Mouse (Mus musculus) forebrain, embryonic 16.5 days (tissue): Measurements from ENCODE around the gene Gse1. TPM values are rescaled to one million over a fixed set of nuclear protein-coding genes. Genes with fewer than 3 reads are reported as not detected.

Source experiments
- ATAC-seq: fragments of 200-750 bp; cut with Nextera tagmentation; 2 replicates; pipeline ENCODE4 v1.8.0; 2017; ENCODE audit warnings: mild to moderate bottlenecking, moderate library complexity
- H3K27ac ChIP-seq: fragments of 300-500 bp; sonication (generic); 2 replicates; pipeline ENCODE4 v1.5.1; 2014; ENCODE audit warnings: low read length, control low read depth
- H3K27me3 ChIP-seq: fragments of 300-500 bp; sonication (generic); replicated peaks from 2 replicates; pipeline ENCODE4 v1.6.1; 2014; ENCODE audit warnings: low read length; ENCODE audit not compliant: control insufficient read depth, insufficient read depth
- H3K36me3 ChIP-seq: fragments of 300-500 bp; sonication (generic); 2 replicates; pipeline ENCODE4 v1.6.1; 2014; ENCODE audit not compliant: control insufficient read depth, insufficient read depth
- H3K4me1 ChIP-seq: fragments of 300-500 bp; sonication (generic); replicated peaks from 2 replicates; pipeline ENCODE4 v1.6.1; 2014; ENCODE audit warnings: low read length; ENCODE audit not compliant: control insufficient read depth, insufficient read depth
- H3K4me2 ChIP-seq: fragments of 300-500 bp; sonication (generic); 2 replicates; pipeline ENCODE4 v1.6.1; 2014; ENCODE audit warnings: mild to moderate bottlenecking, low read length, control low read depth
- H3K4me3 ChIP-seq: fragments of 300-500 bp; sonication (generic); replicated peaks from 2 replicates; pipeline ENCODE4 v1.5.1; 2014; ENCODE audit warnings: mild to moderate bottlenecking, low read length, control low read depth
- H3K9ac ChIP-seq: fragments of 300-500 bp; sonication (generic); replicated peaks from 2 replicates; pipeline ENCODE4 v1.6.1; 2014; ENCODE audit warnings: low read depth, low read length, control low read depth
- H3K9me3 ChIP-seq: fragments of 300-500 bp; sonication (generic); 2 replicates; pipeline ENCODE4 v1.6.1; 2016; ENCODE audit warnings: low read length; ENCODE audit not compliant: control insufficient read depth
- WGBS: fragments of 180-500 bp; shearing (Covaris S2); extraction: QIAGEN DNeasy Blood & Tissue Kit; methylation state at CpG from one replicate; pipeline ENCODE4 v1.1.7; 2014; 5-methylcytosine and 5-hydroxymethylcytosine counted together
- polyA plus RNA-seq: library from polyadenylated mRNA; unstranded; fragments of >200 nt; fragmentation: Nextera tagmentation; extraction: Ambion mirVana; gene quantifications from 2 replicates; pipeline ENCODE4 v1.2.1, GENCODE M21; 2015

Gse1 gene
- polyA plus RNA-seq, 1 experiment from 2014 or later: 34.9 TPM

DNA sequence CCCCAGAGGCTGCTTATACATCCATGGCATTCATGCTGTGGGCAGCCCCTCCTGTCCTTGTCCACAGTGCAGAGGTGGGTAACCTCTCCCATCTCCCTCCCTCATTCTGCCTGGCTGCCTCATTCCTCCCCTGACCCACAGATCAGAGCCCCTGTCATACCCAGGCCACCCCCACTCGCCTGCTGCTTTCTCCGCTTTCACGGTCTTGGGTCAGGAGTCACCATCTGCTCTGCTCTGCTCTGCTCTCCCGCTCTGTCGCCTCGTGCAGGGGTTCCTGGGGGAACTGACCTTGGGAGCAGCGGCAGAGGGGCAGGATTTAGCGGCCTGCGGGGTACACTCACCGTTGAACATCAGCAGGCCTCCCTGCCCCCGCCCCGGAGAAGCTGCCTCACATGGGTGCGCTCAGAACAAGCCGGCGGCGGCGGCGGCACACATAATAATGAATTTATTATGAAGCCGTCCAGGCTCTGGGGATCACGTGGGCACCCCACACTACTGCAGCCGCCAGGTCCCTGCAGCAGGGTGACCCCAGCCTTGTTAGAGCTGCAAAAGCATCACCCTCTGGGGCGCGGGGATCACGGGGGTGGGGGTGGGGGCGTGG, 321.2 kb downstream of the Gse1 start:
- no peaks in the 10 kb centered on the region for H3K9me3 ChIP-seq
- H3K4me3 ChIP-seq: peak overlapping the region; percentile 12
- H3K27ac ChIP-seq: peak overlapping the region; percentile 84
- ATAC-seq: peak; percentile 14
- WGBS: 2% methylated on average over 25 of the region's 25 CpGs
- H3K27me3 ChIP-seq: no peaks in the 10 kb centered on the region
- peaks cover 74% of the 10 kb centered on the region for H3K4me1 ChIP-seq
- H3K9ac ChIP-seq: peak overlapping the region; percentile 40
- H3K36me3 ChIP-seq: no peaks in the 10 kb centered on the region
- peak overlapping the region; percentile 44 for H3K4me2 ChIP-seq

DNA sequence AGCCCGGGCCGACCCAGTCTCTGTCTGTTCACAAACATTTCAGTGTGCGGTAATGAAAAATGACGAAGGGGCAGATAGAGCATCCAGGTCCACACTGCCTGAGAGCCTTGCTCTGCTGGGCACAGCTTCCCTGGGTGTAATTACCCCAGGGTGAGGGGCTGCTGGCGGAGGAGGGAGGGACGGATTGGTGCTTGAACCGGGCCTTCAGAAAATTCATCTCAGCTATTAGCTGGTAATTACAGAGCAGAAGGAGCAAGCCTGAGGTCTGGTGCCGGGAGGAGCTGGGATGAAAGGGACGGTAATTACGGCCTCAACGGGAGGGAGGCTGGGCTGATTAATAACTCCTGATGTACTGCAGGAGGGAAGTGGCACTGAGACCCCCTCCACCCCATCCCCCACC, 321.7 kb downstream of the Gse1 start:
- Histone ChIP-seq H3K9ac (peak overlapping the region; percentile 40), H3K27me3 (no peaks in the 10 kb centered on the region), H3K27ac (peak overlapping the region; percentile 84), H3K9me3 (no peaks in the 10 kb centered on the region), H3K4me1 (peaks cover 77% of the 10 kb centered on the region), H3K4me3 (peak overlapping the region; percentile 12), H3K36me3 (no peaks in the 10 kb centered on the region), H3K4me2 (peak overlapping the region; percentile 44)
- ATAC-seq: peak; percentile 57
- 3% methylated on average over 11 of the region's 11 CpGs for WGBS

DNA sequence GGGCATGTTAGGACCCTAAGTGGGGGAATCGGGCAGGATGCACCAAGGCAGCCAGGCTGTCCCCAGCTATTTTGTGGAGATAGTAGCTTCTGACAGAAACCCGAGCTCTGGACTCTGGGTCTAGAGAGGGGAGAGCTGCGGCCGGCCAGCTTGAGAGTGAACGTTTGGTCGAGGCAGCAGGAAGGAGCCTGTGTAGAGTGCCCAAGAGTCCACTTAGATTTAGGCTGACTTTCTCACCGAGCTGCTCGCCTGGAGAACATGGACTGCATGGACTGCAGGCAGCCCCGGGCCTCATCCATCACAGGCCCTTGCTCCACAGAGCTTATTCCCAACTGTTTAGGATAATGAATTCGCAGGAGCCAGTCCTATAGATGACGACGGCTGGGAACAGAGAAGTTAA, 322.2 kb downstream of the Gse1 start:
- Histone ChIP-seq H3K9me3 (no peaks in the 10 kb centered on the region), H3K9ac (peak overlapping the region; percentile 7; the same call in 1 of the 2 replicates)
- WGBS: 11% methylated on average over 12 of the region's 12 CpGs

DNA sequence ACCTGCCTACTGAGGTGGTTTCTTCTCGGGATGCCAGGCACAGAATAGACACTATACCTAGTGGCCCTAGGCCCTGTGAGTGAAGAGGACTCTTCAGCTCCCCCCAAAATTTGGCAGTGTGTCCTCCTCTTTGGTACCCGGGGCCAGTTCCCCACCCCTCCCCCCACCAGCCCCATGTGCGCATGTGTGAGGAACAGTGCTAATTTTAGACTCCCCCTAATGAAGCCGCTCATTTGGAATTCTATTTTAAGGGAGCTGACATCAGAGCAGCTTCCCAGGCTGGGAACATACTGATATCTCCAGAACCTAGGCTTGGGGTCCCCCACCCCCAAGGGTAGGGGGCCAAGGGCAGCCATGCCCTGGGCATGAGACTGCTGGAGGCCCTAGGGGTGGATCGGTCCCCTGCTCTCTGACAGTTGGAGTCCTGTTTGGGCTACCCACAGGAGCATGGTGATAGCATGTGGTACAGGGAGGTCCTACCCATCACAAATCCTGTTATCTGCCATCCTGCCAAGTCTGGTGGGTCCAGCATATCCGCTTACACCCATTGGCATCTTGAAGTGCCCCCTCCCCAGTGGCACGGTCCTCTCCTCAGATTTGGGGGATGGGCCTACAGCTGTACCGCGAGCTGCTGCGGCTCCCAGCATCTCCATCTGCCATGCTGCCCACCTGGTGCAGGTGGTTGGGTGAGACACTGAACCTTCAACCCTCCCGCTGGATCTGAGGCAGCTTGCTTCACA, 322.9 kb downstream of the Gse1 start:
- no peaks in the 10 kb centered on the region for H3K36me3 ChIP-seq
- peak overlapping the region; percentile 84 for H3K27ac ChIP-seq
- peak; percentile 26 for ATAC-seq
- no peaks in the 10 kb centered on the region for H3K9me3 ChIP-seq
- peaks cover 84% of the 10 kb centered on the region for H3K4me1 ChIP-seq
- WGBS: 37% methylated on average over 11 of the region's 11 CpGs
- H3K4me2 ChIP-seq: peak overlapping the region; percentile 30
- 0 out of 2 replicates have a peak overlapping the region, but pooled peaks have one; percentile 32 for H3K9ac ChIP-seq
- H3K4me3 ChIP-seq: no peak overlapping the region
- no peaks in the 10 kb centered on the region for H3K27me3 ChIP-seq

More for the DNA sequence above, 322.2 kb downstream of the Gse1 start:
- Histone ChIP-seq H3K4me3 (no peak overlapping the region), H3K4me2 (peak overlapping the region; percentile 44), H3K4me1 (peaks cover 77% of the 10 kb centered on the region), H3K27me3 (no peaks in the 10 kb centered on the region), H3K27ac (peak overlapping the region; percentile 84), H3K36me3 (no peaks in the 10 kb centered on the region)
- ATAC-seq: peak; percentile 8; the same call in 1 of the 2 replicates

DNA sequence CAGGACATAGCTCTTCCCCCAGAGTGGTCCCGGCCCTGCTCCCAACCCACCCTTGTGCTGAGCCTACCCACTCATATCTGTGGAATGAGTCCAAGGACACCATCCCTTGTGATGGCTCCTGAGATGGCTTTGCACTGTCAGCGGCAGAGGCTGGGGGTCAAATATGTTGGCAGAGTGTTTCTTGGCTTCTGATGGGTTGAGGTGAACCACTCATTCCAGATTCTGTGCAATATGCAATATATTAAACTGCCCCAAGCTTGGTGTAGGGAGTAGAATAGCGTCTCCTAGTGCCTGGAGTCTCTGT, 323.4 kb downstream of the Gse1 start:
- peak overlapping the region; percentile 84 for H3K27ac ChIP-seq
- 83% methylated on average over 3 of the region's 3 CpGs for WGBS
- H3K4me1 ChIP-seq: peaks cover 87% of the 10 kb centered on the region
- no peak for ATAC-seq
- no peak overlapping the region for H3K4me2 ChIP-seq
- no peaks in the 10 kb centered on the region for H3K9me3 ChIP-seq
- no peak overlapping the region for H3K4me3 ChIP-seq
- no peak overlapping the region for H3K9ac ChIP-seq
- H3K27me3 ChIP-seq: no peaks in the 10 kb centered on the region
- no peaks in the 10 kb centered on the region for H3K36me3 ChIP-seq

DNA sequence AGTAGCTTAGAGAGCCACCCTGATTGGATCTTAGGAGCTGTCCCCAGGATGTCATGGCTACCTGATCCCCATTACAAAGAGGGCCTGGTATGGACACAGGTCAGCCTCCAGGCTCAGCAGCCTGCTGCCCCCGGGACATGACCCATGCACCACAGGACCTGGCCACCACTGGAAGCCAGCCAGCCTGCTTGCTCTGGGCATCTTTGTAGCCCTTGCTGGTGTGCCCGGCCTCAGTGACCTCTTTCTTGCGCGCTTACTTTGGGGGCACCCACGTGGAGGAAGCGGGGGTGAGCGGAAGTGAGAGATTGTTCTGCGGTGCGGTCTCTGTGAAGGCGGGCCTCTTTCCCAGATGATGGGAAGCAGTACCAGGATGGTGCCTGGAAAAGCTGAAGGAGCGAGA, 324.3 kb downstream of the Gse1 start:
- H3K9me3 ChIP-seq: no peaks in the 10 kb centered on the region
- H3K4me2 ChIP-seq: no peak overlapping the region
- H3K4me3 ChIP-seq: no peak overlapping the region
- H3K36me3 ChIP-seq: no peaks in the 10 kb centered on the region
- no peak overlapping the region for H3K9ac ChIP-seq
- H3K4me1 ChIP-seq: peaks cover 88% of the 10 kb centered on the region
- 86% methylated on average over 11 of the region's 11 CpGs for WGBS
- ATAC-seq: no peak
- H3K27me3 ChIP-seq: no peaks in the 10 kb centered on the region
- no peak overlapping the region for H3K27ac ChIP-seq

DNA sequence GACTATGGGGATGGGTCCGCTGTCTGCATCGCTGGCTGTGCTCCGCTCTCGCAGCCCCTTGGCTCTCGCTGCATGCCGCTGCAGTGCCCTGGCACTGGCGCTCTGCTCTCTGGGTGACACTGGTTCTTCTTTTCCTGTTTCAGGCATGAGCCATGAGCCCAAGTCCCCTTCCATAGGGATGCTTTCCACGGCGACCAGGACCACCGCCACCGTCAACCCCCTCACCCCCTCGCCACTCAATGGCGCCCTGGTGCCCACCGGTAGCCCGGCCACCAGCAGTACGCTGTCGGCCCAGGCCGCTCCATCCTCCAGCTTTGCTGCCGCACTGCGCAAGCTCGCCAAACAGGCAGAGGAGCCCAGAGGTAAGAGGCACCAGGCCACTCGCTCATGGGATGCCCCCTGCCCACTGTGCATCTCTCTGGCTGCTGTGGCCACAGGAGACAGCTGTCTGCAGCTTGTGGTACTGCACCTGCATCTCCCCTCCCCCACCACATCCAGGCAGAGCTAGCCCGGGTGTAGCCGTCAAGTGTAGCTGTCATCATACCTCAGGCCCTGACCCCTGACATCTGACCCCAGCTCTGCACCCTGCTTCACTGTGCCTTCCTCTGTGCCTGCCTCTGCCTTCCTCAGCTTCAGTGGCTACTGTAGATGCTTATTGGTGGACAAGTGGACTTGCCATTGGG, 325.3 kb downstream of the Gse1 start:
- Histone ChIP-seq H3K9me3 (no peaks in the 10 kb centered on the region), H3K4me3 (no peak overlapping the region), H3K4me2 (no peak overlapping the region), H3K27me3 (no peaks in the 10 kb centered on the region), H3K9ac (no peak overlapping the region), H3K36me3 (no peaks in the 10 kb centered on the region), H3K27ac (no peak overlapping the region), H3K4me1 (peaks cover 88% of the 10 kb centered on the region)
- no peak for ATAC-seq
- 85% methylated on average over 24 of the region's 24 CpGs for WGBS

DNA sequence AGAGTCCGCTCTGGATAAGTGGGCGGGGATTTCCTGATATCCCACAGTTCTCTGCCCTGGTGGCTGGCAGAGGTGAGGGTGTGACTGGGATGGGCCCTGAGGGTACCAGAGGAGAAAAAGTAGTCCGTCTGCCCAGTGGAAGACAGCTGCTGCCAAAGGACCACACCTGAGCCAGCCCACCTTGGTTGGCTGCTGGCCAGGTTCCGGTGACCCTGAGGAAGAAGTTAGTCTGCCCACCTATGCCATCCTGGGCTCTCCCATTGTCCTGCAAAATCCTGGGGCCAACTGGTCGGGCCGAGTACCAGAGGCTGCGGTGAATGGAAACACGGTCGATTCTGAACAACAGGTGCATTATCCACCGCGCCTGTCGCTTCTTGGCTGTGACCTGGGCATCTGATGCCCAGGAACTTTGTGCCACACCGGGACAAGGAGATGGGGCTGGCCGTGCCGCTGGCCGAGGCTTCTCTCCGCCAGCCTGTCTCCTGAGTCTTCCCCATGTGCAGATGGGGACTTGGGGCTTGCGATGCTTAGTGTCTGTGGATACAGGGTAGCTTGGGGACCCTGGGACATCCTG, 326.3 kb downstream of the Gse1 start:
- no peaks in the 10 kb centered on the region for H3K36me3 ChIP-seq

DNA sequence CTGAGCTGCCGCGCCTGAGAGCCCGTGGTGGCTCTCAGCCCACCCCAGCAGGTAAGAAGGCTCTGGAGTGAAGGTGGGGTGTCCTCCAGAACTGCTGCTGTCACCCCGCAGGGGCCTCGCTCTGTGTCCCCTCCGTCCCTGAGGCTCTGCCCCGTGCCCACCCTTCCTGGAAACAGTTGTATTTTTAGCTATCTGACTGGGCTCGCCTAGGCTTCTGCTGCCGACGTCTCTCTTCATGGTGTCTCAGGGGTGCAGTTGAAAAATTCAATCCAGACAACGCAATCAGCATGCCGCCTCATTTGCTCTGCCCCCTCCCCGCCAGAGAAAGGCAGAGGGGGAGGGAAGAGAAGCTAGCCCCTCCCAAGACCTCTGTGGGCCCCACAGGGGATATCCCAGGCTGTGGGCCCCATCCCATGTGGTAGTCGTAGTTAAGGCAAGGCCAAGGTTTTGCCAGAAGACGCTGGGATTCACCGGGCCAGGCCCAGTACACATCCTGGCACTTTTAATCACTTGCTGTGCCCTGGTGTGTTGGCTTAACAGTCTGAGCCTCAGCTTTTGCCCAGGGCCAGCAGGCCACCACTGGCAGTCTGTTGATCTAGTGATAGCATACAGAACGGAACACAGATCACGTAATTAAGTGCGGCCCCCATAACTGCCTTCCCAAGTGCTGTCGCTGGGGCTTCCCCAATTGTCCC, 328.1 kb downstream of the Gse1 start:
- Histone ChIP-seq H3K4me1 (peaks cover 88% of the 10 kb centered on the region), H3K4me3 (no peak overlapping the region), H3K27ac (peak overlapping the region; percentile 78), H3K9me3 (no peaks in the 10 kb centered on the region), H3K4me2 (no peak overlapping the region; the same call in 1 of the 2 replicates), H3K36me3 (no peaks in the 10 kb centered on the region), H3K9ac (peak overlapping the region; percentile 41), H3K27me3 (no peaks in the 10 kb centered on the region)
- no peak for ATAC-seq
- WGBS: 49% methylated on average over 20 of the region's 20 CpGs

More for the DNA sequence above, 326.3 kb downstream of the Gse1 start:
- no peak overlapping the region for H3K4me2 ChIP-seq
- H3K4me1 ChIP-seq: peaks cover 88% of the 10 kb centered on the region
- no peak overlapping the region for H3K27ac ChIP-seq
- no peaks in the 10 kb centered on the region for H3K27me3 ChIP-seq
- H3K4me3 ChIP-seq: no peak overlapping the region
- no peak overlapping the region for H3K9ac ChIP-seq
- ATAC-seq: no peak
- WGBS: 88% methylated on average over 18 of the region's 18 CpGs
- no peaks in the 10 kb centered on the region for H3K9me3 ChIP-seq
